Mouse (Mus musculus) liver, postnatal 0 days (tissue): Measurements from ENCODE around the gene Cpsf4l. TPM values are rescaled to one million over a fixed set of nuclear protein-coding genes. Genes with fewer than 3 reads are reported as not detected.

ENCODE experiments used
- ATAC-seq: fragments of 200-750 bp; cut with Nextera tagmentation; 2 replicates; pipeline ENCODE4 v1.8.0; 2017; ENCODE audit warnings: mild to moderate bottlenecking, moderate library complexity
- DNase-seq: peaks from one replicate; pipeline ENCODE4 v3.0.0-alpha.2; 2016
- H3K27ac ChIP-seq: fragments of 300-500 bp; sonication (generic); 2 replicates; pipeline ENCODE4 v1.5.1; 2014; ENCODE audit warnings: antibody characterized with exemption, moderate library complexity, mild to moderate bottlenecking, low read depth
- H3K27me3 ChIP-seq: fragments of 300-500 bp; sonication (generic); 2 replicates; pipeline ENCODE4 v1.6.1; 2014; ENCODE audit warnings: low read length, control low read depth, mixed read lengths; ENCODE audit not compliant: insufficient read depth
- H3K36me3 ChIP-seq: fragments of 300-500 bp; sonication (generic); replicated peaks from 2 replicates; pipeline ENCODE4 v1.6.1; 2014; ENCODE audit warnings: mild to moderate bottlenecking, control low read depth, low read length, moderate library complexity, mixed read lengths; ENCODE audit not compliant: insufficient read depth
- H3K4me1 ChIP-seq: fragments of 300-500 bp; sonication (generic); 2 replicates; pipeline ENCODE4 v1.6.1; 2014; ENCODE audit warnings: antibody characterized with exemption, mild to moderate bottlenecking, control low read depth; ENCODE audit not compliant: insufficient read depth
- H3K4me2 ChIP-seq: fragments of 300-500 bp; sonication (generic); 2 replicates; pipeline ENCODE4 v1.6.1; 2014; ENCODE audit warnings: low read depth, mild to moderate bottlenecking, low read length, moderate library complexity, mixed read lengths
- H3K4me3 ChIP-seq: fragments of 300-500 bp; sonication (generic); 2 replicates; pipeline ENCODE4 v1.5.1; 2014; ENCODE audit warnings: low read depth, low read length
- H3K9ac ChIP-seq: fragments of 300-500 bp; sonication (generic); replicated peaks from 2 replicates; pipeline ENCODE4 v1.6.1; 2014; ENCODE audit warnings: mild to moderate bottlenecking, moderate library complexity
- H3K9me3 ChIP-seq: fragments of 300-500 bp; sonication (generic); 2 replicates; pipeline ENCODE4 v1.6.1; 2016; ENCODE audit warnings: mild to moderate bottlenecking, control low read depth, low read length, mixed read lengths
- CTCF ChIP-seq: sonication (generic); IDR thresholded peaks from 2 replicates; pipeline ENCODE4 v1.5.1; 2016; ENCODE audit warnings: antibody characterized with exemption, low read depth
- EP300 ChIP-seq: IDR thresholded peaks from 2 replicates; pipeline ENCODE4 v1.6.1; 2016; ENCODE audit warnings: antibody characterized with exemption, low read depth, mild to moderate bottlenecking
- WGBS: fragments of 180-500 bp; shearing (Covaris S2); extraction: QIAGEN DNeasy Blood & Tissue Kit; methylation state at CpG from one replicate; pipeline ENCODE4 v1.1.7; 2014; ENCODE audit not compliant: insufficient replicate concordance; 5-methylcytosine and 5-hydroxymethylcytosine counted together
- polyA plus RNA-seq: library from polyadenylated mRNA; unstranded; fragments of >200 nt; fragmentation: Nextera tagmentation; extraction: Ambion mirVana; gene quantifications from 2 replicates; pipeline ENCODE4 v1.2.1, GENCODE M21; 2015

Gene Cpsf4l
- polyA plus RNA-seq, 1 experiment from 2014 or later = 0.46 TPM

GRCm38 (mm10) chr11:113652516-113652915, 57.3 kb downstream of the Cpsf4l start:
- WGBS = 90% methylated on average over 6 of the region's 6 CpGs
- Histone ChIP-seq H3K9ac (no peak overlapping the region), H3K27ac (no peak overlapping the region), H3K4me1 (peaks cover 18% of the 10 kb centered on the region), H3K9me3 (no peaks in the 10 kb centered on the region), H3K4me2 (no peak overlapping the region), H3K36me3 (peaks cover 52% of the 10 kb centered on the region), H3K4me3 (no peak overlapping the region), H3K27me3 (no peaks in the 10 kb centered on the region)
- ATAC-seq (no peak), DNase-seq (no peak)
- no peak for TF ChIP-seq CTCF
- no peak for TF ChIP-seq EP300

GRCm38 (mm10) chr11:113651907-113652273, 57.9 kb downstream of the Cpsf4l start:
- no peak overlapping the region for H3K4me3 ChIP-seq
- no peak overlapping the region for H3K4me2 ChIP-seq
- H3K27me3 ChIP-seq = no peaks in the 10 kb centered on the region
- peaks cover 18% of the 10 kb centered on the region for H3K4me1 ChIP-seq
- DNase-seq = peak; percentile 55
- TF ChIP-seq EP300 = no peak
- TF ChIP-seq CTCF = peak; percentile 57
- no peak overlapping the region for H3K9ac ChIP-seq
- ATAC-seq = no peak
- H3K36me3 ChIP-seq = peaks cover 46% of the 10 kb centered on the region
- H3K9me3 ChIP-seq = no peaks in the 10 kb centered on the region
- WGBS = 52% methylated on average over 8 of the region's 8 CpGs
- H3K27ac ChIP-seq = peak overlapping the region; percentile 53; the same call in 1 of the 2 replicates

GRCm38 (mm10) chr11:113651206-113651906, 58.5 kb downstream of the Cpsf4l start:
- Histone ChIP-seq H3K9ac (no peak overlapping the region), H3K4me2 (peak overlapping the region; percentile 76), H3K27me3 (no peaks in the 10 kb centered on the region), H3K27ac (peak overlapping the region; percentile 83), H3K9me3 (no peaks in the 10 kb centered on the region), H3K36me3 (peaks cover 40% of the 10 kb centered on the region), H3K4me1 (peaks cover 18% of the 10 kb centered on the region), H3K4me3 (peak overlapping the region; percentile 17)
- WGBS = 71% methylated on average over 22 of the region's 22 CpGs
- TF ChIP-seq CTCF (no peak), EP300 (peak; percentile 58; the same call in 1 of the 2 replicates)
- peak; percentile 47 for ATAC-seq
- peak; percentile 55 for DNase-seq

GRCm38 (mm10) chr11:113649353-113650210, 60.2 kb downstream of the Cpsf4l start, which contains the start of gene Slc39a11:
Gene Slc39a11 (minus strand): TSS chr11:113650079.
- 1% methylated on average over 79 of the region's 91 CpGs for WGBS
- peak within 1 kb of the TSS; percentile 96 for H3K9ac ChIP-seq
- peak; percentile 27 for TF ChIP-seq CTCF
- TF ChIP-seq EP300 = no peak
- H3K27me3 ChIP-seq = no peaks in the 10 kb centered on the region
- H3K27ac ChIP-seq = peak within 1 kb of the TSS; percentile 83
- H3K36me3 ChIP-seq = peaks cover 26% of the 10 kb centered on the region
- peak; percentile 84 for ATAC-seq
- peak within 1 kb of the TSS; percentile 76 for H3K4me2 ChIP-seq
- DNase-seq = peak; percentile 88
- H3K4me3 ChIP-seq = peak within 1 kb of the TSS; percentile 83
- peaks cover 18% of the 10 kb centered on the region for H3K4me1 ChIP-seq
- H3K9me3 ChIP-seq = no peaks in the 10 kb centered on the region

- peak within 1 kb of the TSS; percentile 83 for H3K4me3 ChIP-seq
- WGBS = 41% methylated on average over 26 of the region's 26 CpGs
- ATAC-seq = peak; percentile 2; the same call in 1 of the 2 replicates
Observed at GRCm38 (mm10) chr11:113648690-113649352, 61.0 kb downstream of the Cpsf4l start, which contains the start of gene Cog1. Gene Cog1 (plus strand): TSS chr11:113649169.

More at GRCm38 (mm10) chr11:113648690-113649352, 61.0 kb downstream of the Cpsf4l start, which contains the start of gene Cog1:
- peaks cover 18% of the 10 kb centered on the region for H3K4me1 ChIP-seq
- H3K9me3 ChIP-seq = no peaks in the 10 kb centered on the region
- H3K27me3 ChIP-seq = no peaks in the 10 kb centered on the region
- peaks cover 18% of the 10 kb centered on the region for H3K36me3 ChIP-seq
- no peak for DNase-seq
- no peak for TF ChIP-seq EP300
- TF ChIP-seq CTCF = no peak
- peak within 1 kb of the TSS; percentile 96 for H3K9ac ChIP-seq
- peak within 1 kb of the TSS; percentile 76 for H3K4me2 ChIP-seq
- peak within 1 kb of the TSS; percentile 83 for H3K27ac ChIP-seq

Other genes starting within 250 kb of the Cpsf4l start
- gene Sstr2, start 90.7 kb downstream of the Cpsf4l start, polyA plus RNA-seq = 1.6 and 2.0 TPM in 2 replicates
- 6.5 and 7.1 TPM in 2 replicates for gene Cog1, start 60.8 kb downstream of the Cpsf4l start, polyA plus RNA-seq
- 10.2 and 10.9 TPM in 2 replicates for gene Slc39a11, start 59.9 kb downstream of the Cpsf4l start, polyA plus RNA-seq
- gene Fam104a, start 25.9 kb downstream of the Cpsf4l start, polyA plus RNA-seq = 24.1 and 26.5 TPM in 2 replicates
- gene D11Wsu47e, start 25.6 kb downstream of the Cpsf4l start, polyA plus RNA-seq = 4.3 and 4.6 TPM in 2 replicates
- 12.4 and 13.7 TPM in 2 replicates for gene Cdc42ep4, start 41.9 kb upstream of the Cpsf4l start, polyA plus RNA-seq